Mouse (Mus musculus) kidney, adult 2 months (tissue): ENCODE measurements around the gene Pet100. TPM values are rescaled to one million over a fixed set of nuclear protein-coding genes. Genes with fewer than 3 reads are reported as not detected.

Experiments
- DNase-seq: peaks from one replicate; pipeline ENCODE4 v3.0.0; 2021
- H3K27ac ChIP-seq: fragments of 200-500 bp; 2 replicates; pipeline ENCODE4 v1.5.1; 2012; ENCODE audit warnings: low read depth, low read length, control low read depth, inconsistent platforms; ENCODE audit not compliant: insufficient read depth
- H3K27me3 ChIP-seq: fragments of 200-500 bp; replicated peaks from 2 replicates; pipeline ENCODE4 v1.6.1; 2012; ENCODE audit warnings: mild to moderate bottlenecking, moderate library complexity, low read length, inconsistent platforms; ENCODE audit not compliant: control insufficient read depth, insufficient read depth
- H3K36me3 ChIP-seq: fragments of 200-500 bp; 2 replicates; pipeline ENCODE4 v1.6.1; 2012; ENCODE audit warnings: mild to moderate bottlenecking, moderate library complexity, low read length, inconsistent platforms; ENCODE audit not compliant: control insufficient read depth, insufficient read depth
- H3K4me1 ChIP-seq: fragments of 200-500 bp; 2 replicates; pipeline ENCODE4 v1.6.1; 2011; ENCODE audit warnings: low read length; ENCODE audit not compliant: control insufficient read depth, insufficient read depth
- H3K4me3 ChIP-seq: fragments of 200-500 bp; 2 replicates; pipeline ENCODE4 v1.5.1; 2011; ENCODE audit warnings: mild to moderate bottlenecking, low read depth, low read length, control low read depth; ENCODE audit not compliant: insufficient read depth
- CTCF ChIP-seq: fragments of 200-500 bp; conservative IDR thresholded peaks from 2 replicates; pipeline ENCODE4 v1.5.1; 2011; ENCODE audit warnings: low read depth, mild to moderate bottlenecking, control low read depth, low read length, moderate library complexity, mixed read lengths; ENCODE audit not compliant: insufficient read depth, insufficient read length
- POLR2A ChIP-seq: fragments of 200-500 bp; IDR thresholded peaks from one replicate; pipeline ENCODE4 v1.6.1; 2011; ENCODE audit warnings: low read depth, low read length, control low read depth
- WGBS: fragments of 180-500 bp; shearing (Covaris S2); methylation state at CpG from one replicate; pipeline ENCODE4 v1.1.7; 2018; 5-methylcytosine and 5-hydroxymethylcytosine counted together
- polyA plus RNA-seq: library from polyadenylated mRNA; depleted of rRNA; stranded (reverse); fragments of >200 nt; gene quantifications from 2 replicates; pipeline ENCODE4 v1.2.3, GENCODE M21; 2012

The Pet100 gene
- polyA plus RNA-seq, 1 experiment: 27.2 TPM

DNA sequence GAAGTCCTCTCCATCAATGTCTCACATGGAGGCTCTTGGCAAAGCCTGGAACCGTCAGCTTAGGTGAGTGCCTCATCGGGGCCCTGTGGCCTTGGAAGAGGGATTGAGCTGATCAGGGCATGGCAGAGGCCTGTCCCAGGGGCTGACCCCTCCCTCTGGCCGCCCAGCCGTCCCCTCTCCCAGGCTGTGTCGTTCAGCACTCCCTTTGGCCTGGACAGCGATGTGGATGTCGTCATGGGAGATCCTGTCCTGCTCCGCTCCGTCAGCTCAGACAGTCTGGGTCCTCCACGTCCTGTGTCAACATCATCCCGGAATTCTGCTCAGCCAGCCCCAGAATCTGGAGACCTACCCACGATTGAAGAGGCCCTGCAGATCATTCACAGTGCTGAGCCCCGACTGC lies 17.9 kb upstream of the Pet100 start:
- TF ChIP-seq POLR2A (no peak), CTCF (no peak)
- WGBS: 69% methylated on average over 13 of the region's 13 CpGs

DNA sequence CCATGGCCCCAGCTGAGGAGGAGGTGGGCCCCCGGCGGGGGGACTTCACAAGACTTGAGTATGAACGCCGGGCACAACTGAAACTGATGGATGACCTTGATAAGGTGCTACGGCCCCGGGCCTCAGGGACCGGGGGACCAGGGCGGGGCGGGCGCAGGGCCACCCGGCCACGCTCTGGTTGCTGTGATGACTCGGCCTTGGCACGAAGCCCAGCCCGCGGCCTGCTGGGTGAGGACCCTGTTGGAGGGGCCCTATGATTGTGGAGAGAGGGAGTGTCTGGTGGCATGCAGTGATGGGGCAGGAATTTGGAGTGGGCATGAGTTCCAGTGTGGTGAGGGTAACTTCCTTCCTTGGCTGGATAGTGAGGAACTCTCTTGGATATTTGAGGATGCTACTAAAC lies 14.8 kb upstream of the Pet100 start:
- peak; percentile 37 for DNase-seq
- no peak for TF ChIP-seq CTCF
- TF ChIP-seq POLR2A: no peak

More for the DNA sequence above, 17.9 kb upstream of the Pet100 start:
- Histone ChIP-seq H3K4me3 (no peak overlapping the region), H3K27me3 (no peaks in the 10 kb centered on the region), H3K36me3 (peaks cover 2% of the 10 kb centered on the region; the same call in 1 of the 2 replicates), H3K4me1 (no peaks in the 10 kb centered on the region), H3K27ac (no peak overlapping the region)
- no peak for DNase-seq

DNA sequence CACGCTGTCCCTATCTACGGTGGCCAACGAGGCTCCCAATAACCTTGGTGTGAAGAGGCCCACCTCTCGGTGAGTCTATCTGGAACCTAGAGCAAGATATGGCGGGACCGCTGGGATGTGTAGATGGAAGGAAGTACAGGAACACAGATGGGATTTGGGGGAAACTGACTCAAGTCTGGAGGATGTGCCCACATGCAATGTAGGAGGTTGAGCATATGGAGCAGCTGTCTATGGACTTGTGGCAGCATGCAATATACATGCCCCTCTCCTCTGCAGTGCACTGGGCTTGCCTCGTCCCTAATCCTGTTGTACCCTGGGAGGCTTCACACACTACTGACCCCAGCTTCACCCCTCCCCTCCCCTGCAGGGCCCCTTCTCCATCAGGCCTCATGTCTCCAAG lies 13.5 kb upstream of the Pet100 start:
- no peaks in the 10 kb centered on the region for H3K27me3 ChIP-seq
- TF ChIP-seq POLR2A (no peak), CTCF (no peak)
- no peak for DNase-seq
- H3K36me3 ChIP-seq: no peaks in the 10 kb centered on the region; the same call in 1 of the 2 replicates
- 89% methylated on average over 7 of the region's 7 CpGs for WGBS
- no peaks in the 10 kb centered on the region for H3K4me1 ChIP-seq
- H3K27ac ChIP-seq: 0 out of 2 replicates have a peak overlapping the region, but pooled peaks have one; percentile 72
- no peak overlapping the region for H3K4me3 ChIP-seq

More for the DNA sequence above, 14.8 kb upstream of the Pet100 start:
- peaks cover 2% of the 10 kb centered on the region; the same call in 1 of the 2 replicates for H3K36me3 ChIP-seq
- no peaks in the 10 kb centered on the region for H3K4me1 ChIP-seq
- no peaks in the 10 kb centered on the region for H3K27me3 ChIP-seq
- 47% methylated on average over 16 of the region's 16 CpGs for WGBS
- no peak overlapping the region for H3K4me3 ChIP-seq
- H3K27ac ChIP-seq: no peak overlapping the region; the same call in 1 of the 2 replicates

DNA sequence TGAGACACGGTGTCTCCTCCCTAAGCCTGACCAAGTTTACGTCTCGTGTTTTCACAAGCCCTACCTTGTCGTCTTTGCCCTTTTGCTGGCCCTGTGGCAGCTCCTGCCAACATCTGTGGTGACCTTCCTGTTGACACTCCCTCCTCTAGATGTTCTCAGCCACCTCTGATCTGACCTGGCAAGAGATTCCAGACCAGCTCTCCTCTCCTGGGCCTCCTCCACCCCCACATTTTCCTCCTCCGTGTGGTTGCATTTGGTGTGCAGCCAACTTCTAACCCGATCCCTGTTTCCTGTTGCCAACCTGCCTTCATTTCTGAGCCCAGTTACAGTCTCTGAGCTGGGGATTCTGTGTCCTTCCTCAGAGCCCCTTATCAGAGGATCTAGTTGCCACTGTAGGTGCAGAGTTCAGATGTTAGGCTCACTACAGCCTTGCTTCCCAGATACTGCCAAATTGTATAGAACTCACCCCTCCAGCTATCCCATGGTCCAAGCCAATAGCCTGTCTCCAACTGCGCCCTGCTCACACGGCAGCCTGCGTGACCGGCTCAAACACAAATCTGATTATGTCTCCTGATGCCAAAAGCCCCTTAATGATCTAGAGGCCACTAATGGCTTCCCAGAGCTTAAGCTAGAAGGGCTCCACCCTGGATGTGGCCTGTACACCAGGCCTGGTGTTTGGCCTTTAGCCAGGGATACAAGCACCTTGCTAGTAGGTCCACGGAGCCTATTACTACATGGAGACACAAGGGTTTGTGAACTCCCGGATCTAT lies 12.1 kb upstream of the Pet100 start:
- no peak for TF ChIP-seq POLR2A
- TF ChIP-seq CTCF: no peak
- Histone ChIP-seq H3K4me3 (no peak overlapping the region), H3K36me3 (no peaks in the 10 kb centered on the region; the same call in 1 of the 2 replicates), H3K27ac (peak overlapping the region; percentile 72), H3K27me3 (no peaks in the 10 kb centered on the region), H3K4me1 (no peaks in the 10 kb centered on the region)
- WGBS: 41% methylated on average over 12 of the region's 12 CpGs
- peak; percentile 74 for DNase-seq

DNA sequence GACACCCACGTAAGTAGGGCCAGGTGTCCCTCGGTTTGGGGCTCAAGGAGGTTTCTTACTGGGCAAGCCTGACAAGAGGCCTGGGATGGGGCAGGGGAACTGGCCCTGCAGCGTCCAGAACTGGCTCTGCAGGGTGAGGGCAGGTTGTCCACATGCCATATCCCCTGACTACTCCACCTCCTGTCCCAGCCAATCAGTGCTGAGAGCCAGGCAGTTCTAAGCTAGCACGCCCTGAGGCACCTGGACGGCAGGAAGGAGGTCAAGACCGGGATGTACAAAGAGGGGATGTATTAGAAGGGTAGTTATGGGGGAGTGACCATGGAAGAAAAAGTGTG lies 11.6 kb upstream of the Pet100 start:
- Histone ChIP-seq H3K4me3 (no peak overlapping the region), H3K4me1 (no peaks in the 10 kb centered on the region), H3K27ac (peak overlapping the region; percentile 72), H3K36me3 (no peaks in the 10 kb centered on the region; the same call in 1 of the 2 replicates), H3K27me3 (no peaks in the 10 kb centered on the region)
- peak; percentile 86 for DNase-seq
- TF ChIP-seq POLR2A: no peak
- TF ChIP-seq CTCF: 0 out of 2 replicates have a peak, but pooled peaks have one; percentile 15
- 50% methylated on average over 6 of the region's 6 CpGs for WGBS

DNA sequence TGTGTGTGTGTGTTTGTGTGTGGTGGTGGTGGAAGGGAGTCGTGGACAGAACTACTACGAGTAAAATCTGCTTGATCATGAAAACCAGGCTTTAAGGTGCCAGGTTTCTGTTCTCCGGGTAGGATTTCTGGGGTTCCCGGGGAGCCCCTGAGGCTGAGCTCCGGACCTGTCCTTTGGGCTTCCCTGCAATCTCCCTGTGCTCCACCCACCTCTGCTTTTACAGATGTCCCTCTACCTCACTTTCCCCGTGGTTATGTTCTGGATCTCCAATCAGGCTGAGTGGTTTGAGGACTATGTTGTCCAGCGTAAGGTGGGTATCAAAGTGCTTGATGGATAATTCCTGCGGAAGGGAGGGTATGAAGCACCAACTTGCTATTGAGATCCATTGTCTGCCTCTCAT lies 771 bp downstream of the Pet100 start:
- no peak for TF ChIP-seq CTCF
- no peak for TF ChIP-seq POLR2A
- H3K36me3 ChIP-seq: no peaks in the 10 kb centered on the region
- peak overlapping the region; percentile 65; the same call in 1 of the 2 replicates for H3K4me3 ChIP-seq

DNA sequence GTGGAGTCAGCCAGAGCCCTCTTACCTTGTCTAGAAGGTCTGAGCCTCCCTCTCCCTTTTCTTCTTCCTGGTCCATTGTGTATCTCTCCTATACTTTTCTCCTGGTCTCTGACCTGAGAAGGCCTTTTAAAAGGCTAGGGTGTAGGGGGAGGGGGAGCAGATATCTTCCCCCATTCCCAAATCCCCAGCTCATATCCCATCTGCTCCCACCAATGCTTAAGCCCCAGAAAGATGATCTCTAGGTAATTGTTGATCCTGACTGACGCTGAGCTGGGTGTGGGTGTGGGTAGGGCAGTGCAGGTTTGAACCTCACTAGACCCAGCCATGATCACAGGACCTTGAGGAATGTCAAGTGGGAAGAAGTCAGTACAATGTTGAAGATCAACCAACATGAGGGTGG lies 4.1 kb downstream of the Pet100 start, which contains the start of gene Pcp2:
Gene Pcp2 (minus strand): TSS at position 101 of the 400 bp plus-strand sequence.
- TF ChIP-seq CTCF (no peak), POLR2A (no peak)
- 0 out of 2 replicates have a peak, but pooled peaks cover 7% of the 10 kb centered on the region for H3K4me1 ChIP-seq
- no peaks in the 10 kb centered on the region for H3K27me3 ChIP-seq
- no peak for DNase-seq
- H3K27ac ChIP-seq: no peak within 1 kb of the TSS
- no peak within 1 kb of the TSS for H3K4me3 ChIP-seq
- H3K36me3 ChIP-seq: no peaks in the 10 kb centered on the region
- WGBS: 68% methylated on average over 1 of the region's 1 CpGs

More for the DNA sequence above, 771 bp downstream of the Pet100 start:
- 61% methylated on average over 8 of the region's 8 CpGs for WGBS
- Histone ChIP-seq H3K4me1 (0 out of 2 replicates have a peak, but pooled peaks cover 9% of the 10 kb centered on the region), H3K27me3 (no peaks in the 10 kb centered on the region), H3K27ac (no peak overlapping the region)
- no peak for DNase-seq
